Mouse (Mus musculus): ENCODE data around the gene Slc38a5.

Gene Slc38a5

GRCm38 (mm10) chrX:8271083-8271820 lies at the start of gene Slc38a5:
Slc38a5 (plus strand) TSS chrX:8271133.
- no peak for DNase-seq

DNA sequence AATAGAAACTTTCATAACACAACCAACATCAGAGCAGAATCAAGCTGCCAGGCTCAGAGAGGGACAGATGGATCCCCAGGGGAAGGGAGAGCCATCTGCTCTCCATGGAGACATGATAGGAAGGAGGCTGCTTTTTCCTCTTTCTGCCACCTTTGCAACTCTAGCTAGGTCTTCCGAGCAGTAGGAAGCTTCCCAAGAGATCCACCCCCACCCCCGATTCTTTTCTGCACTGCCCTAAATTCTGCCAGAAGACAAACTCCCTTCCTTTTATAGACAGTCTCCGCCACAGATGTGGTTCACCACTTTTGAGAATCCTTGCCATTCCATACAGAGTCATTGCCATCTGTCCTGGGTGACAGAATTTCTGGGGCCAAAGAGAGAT lies 48.6 kb upstream of the Slc38a5 start:
- DNase-seq: peak; percentile 63 to 72

DNA sequence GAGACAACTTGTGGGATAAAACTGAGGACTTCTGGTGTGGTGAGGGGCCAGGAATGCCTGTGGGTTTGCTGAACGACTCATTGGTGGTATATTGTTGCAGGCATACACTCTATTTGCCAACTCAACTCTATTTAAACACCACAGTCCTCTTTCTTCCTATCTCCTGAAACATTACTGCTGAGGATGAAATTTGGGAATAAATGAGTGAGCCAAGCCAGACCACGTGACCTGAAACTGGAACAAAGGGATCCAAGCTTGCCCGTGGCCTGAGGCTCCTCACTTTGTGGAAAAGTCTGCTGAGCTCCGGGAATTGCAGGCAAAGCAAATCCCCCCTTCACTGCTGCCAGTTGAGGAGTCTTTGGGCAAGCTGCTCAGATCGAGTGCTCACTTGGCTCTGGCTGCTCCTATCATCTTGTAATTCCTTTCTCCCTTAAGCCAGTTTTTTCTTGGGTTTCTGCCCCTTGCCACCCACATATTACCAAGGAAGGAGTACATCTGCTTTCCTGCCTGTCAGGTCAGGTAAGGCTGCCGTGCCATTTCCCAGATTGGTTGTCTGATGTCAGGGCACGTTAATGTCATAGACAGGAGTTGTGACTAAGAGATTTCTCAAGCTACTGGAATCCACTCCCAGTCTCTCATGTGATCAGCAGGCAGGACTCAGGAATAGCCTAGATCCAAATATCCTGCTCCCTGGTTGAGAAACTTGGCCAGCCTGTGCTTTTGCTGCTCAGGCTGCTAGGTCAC lies 48.1 kb upstream of the Slc38a5 start:
- peak; percentile 58 to 64 for DNase-seq

DNA sequence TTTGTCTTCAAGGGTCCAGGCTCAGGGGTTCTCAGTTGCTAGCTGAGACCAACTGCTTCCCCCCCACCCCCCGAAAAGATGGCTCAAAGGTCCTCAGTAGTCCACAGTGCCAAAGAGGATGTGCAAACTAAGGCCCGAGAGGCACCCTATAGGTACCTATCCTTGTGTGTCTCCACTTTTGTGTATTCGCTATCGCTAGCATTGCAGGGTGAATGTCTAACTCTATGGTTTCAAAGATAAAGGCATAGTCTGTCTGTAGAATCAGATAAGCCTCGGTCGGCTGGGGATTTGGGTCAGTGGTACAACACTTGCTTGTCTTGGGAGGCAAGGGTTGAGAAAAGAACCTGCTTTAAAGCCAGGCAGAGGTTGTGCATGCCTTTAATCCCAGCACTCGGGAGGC lies 47.5 kb upstream of the Slc38a5 start:
- no peak for DNase-seq

- DNase-seq: no peak
Measured at GRCm38 (mm10) chrX:8230272-8230671, 40.7 kb upstream of the Slc38a5 start.

- DNase-seq: no peak
Measured at GRCm38 (mm10) chrX:8233602-8234001, 37.3 kb upstream of the Slc38a5 start.

GRCm38 (mm10) chrX:8236704-8237103 lies 34.2 kb upstream of the Slc38a5 start:
- no peak for DNase-seq

DNA sequence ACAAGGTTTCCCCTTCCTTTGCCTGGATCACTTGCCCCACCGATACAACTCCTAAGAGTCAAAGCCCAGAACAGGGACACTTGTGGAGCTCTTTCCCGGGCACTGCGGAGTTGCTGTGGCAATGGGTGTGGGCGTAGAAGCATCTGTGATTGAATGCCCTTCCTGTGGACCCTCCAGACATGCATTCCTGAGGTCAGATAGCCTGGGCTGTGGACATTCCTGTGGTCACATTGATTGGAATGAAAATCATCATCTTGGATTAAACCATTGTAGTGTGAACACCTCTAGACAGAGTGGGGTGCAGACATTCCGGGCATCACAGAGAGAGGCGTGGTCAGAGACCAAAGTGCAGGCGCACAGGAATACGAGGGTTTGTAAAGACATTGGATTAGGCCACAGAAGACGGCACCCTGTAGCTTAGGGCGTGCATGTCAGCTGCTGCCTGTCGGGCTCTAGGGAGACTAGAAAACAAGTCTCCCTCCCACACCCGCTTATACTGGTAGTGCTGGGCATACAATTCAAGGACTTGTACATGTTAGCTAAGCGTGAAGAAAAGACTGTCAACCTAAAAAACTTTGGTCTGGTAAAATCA lies 32.0 kb upstream of the Slc38a5 start:
- no peak for DNase-seq

DNA sequence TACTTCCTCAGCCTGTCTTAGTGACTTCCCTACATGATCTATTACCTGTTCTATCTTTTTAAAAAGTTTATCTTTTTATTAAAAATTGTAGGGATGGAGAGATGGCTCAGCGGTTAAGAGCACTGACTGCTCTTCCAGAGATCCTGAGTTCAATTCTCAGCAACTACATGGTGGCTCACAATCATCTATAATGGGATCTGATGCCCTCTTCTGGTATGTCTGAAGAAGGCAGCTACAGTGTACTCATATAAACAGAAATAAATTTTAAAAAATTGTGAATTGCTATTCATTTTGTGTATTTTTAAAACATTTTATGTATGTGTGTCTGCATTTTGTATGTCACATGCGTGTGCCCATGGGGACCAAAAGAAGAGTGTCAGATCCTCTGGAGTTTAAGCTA lies 23.3 kb upstream of the Slc38a5 start:
- no peak for DNase-seq

GRCm38 (mm10) chrX:8248542-8249120 lies 22.3 kb upstream of the Slc38a5 start:
- no peak for DNase-seq

- no peak for DNase-seq
Measured at GRCm38 (mm10) chrX:8251789-8252333, 19.1 kb upstream of the Slc38a5 start.

- peak; percentile 80 to 89 for DNase-seq
Measured at GRCm38 (mm10) chrX:8252334-8253285, 18.3 kb upstream of the Slc38a5 start, which contains the start of gene Ftsj1. Ftsj1 (minus strand) TSS chrX:8252406.

DNA sequence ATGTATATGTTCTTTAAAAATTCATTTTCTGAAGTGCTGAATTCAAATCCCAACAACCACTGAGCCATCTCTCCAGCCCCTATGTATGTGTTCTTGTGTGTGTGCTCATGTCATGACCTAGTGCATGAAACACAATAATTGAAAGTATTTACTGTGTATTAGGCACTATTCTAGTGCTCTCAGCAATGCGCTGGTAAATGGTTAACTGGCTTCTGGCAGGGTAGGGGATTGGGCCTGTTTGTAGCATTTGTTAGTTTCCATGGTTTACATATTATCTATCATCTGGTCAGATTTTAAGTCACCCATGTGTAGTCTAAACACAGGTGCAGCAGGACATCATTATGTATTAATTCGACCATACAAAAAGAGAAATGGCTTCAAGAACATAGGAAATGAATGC lies 17.2 kb upstream of the Slc38a5 start:
- no peak for DNase-seq

DNA sequence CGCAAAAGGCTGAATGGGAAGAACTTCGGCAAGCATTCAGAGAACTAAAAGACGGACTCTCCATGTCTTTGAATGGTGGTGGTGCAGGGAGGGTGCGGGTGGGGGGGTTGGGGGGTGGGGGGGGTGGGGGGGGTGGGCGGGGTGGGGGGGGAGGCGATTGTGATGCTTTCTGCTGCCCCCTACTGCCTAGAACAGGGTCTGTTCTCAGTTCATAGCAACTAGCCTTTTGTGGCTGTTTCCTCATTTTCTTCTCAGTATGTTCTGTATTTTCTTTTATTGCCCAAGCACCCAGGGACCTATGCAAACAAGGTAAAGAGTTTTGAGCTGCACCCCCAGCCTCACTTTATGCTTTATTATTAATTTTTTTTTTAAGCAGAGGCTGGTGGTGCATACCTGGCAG lies 15.1 kb upstream of the Slc38a5 start:
- DNase-seq: no peak

DNA sequence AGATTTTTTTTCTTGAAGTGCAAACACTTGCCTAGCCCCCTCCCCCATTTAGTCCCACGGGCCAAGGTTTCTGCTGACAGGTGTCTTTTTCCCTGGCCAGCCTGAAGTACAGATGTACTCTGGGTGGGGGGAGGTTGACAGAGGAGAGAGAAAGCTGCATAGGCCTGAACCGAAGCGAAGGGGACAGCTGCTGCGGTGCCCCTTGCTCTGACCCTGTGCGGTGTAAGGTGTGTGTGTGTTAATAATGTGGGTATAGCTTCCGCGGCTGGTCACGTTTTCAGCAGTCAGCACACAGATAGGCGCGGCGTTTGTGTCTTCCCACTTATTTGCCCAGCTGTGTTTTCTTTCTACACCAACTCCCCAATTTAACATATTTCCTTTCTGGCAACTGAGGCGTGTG lies 11.5 kb upstream of the Slc38a5 start:
- no peak for DNase-seq

DNA sequence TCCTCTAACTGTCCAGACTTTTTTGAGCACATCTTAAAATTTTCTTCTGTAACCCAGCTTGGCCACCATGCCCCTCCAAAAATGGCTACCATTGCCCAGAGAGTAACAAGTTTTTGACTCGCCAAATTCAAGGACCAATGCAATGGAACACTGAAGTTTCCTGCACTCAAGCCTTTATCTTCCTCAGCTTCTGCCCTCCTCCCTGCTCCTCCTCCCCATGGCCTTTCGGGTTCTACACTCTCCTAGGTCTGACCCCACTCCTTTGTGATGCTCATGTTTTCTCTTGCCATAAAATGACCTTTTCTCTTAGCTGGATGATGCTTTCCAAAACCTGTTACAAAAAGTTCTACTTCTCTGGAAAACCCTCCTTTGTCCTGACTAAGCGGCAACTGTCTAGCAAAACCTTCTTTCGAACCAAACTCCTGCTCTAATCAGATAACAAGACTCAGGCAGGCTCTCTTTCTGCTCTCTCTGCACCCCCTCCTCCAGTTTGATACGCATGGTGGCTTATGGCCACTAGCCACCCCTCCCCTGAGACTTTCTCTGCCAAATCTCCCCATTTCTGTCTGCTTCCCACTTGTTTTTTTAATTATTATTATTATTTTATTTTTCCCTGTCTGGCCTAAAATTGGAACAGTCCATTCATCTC lies 7.7 kb upstream of the Slc38a5 start:
- no peak for DNase-seq

- DNase-seq: no peak
Measured at GRCm38 (mm10) chrX:8264222-8264621, 6.7 kb upstream of the Slc38a5 start.

- DNase-seq: no peak
Measured at GRCm38 (mm10) chrX:8272000-8272399, 1.1 kb downstream of the Slc38a5 start.

DNA sequence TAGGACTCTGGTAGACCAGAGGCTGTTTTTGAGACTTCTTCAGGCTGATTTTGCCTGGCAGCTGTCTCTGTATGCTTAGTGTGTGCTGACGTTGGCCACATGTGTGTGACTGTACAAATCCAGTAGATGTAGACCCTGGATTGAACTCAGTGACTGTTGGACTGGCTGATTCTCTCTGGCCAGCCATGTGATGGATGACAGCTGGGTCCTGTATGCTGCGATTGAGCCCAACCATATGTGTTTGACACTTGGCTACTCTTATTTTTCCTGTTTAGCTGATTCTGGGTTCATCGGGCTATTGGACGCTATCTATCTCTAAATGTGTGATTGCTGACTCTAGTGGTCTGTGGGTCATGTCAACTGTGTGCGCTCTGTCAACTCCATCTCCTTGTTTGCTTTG lies 3.1 kb downstream of the Slc38a5 start:
- no peak for DNase-seq

DNA sequence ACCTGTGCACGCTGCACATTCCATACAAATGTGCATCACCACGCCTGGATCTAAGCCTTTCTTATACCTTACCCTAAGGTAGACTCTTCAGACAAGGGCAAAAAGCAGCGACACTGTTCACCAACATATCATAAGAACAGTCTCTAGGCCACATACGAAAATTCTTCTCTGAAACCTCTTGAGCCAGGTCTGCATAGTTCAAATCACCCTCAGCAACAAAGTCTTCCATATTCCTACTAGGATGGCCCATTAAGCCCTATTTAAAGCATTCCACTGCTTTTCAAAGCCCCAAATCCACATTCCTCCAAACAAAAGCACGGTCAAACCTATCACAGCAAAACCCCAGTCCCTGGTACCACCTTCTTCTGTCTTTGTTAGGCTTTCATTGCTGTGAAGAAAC lies 17.7 kb downstream of the Slc38a5 start:
- no peak for DNase-seq

- DNase-seq: no peak
Measured at GRCm38 (mm10) chrX:8309302-8309701, 38.4 kb downstream of the Slc38a5 start.

DNA sequence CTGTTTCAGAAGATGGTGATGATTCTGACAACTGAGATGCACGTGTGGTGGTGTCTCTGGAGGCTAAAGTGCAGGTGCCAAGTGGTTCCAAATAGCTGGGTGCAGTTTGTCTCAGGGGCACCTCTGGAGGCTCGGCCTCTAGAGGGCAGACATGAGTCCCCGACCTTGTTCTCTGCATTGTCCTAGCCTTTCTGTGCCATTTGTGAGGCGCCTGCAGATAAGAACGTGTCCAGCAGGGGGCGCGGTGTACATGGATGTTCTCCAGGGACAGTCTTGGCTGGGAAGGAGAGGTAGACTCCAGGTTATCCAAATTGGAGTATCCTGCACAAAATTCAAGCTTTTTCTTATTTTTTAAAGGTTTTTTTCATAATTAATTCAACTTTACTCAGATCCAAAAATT lies 44.0 kb downstream of the Slc38a5 start:
- peak; percentile 3 to 45 for DNase-seq

All from cerebellum, adult 18-20 months (tissue).